Mouse (Mus musculus) layer of hippocampus, postnatal 25 days (tissue): ENCODE data around the gene Khdc4. TPM values are rescaled to one million over a fixed set of nuclear protein-coding genes. Genes with fewer than 3 reads are reported as not detected.
A peak's percentile ranks its signal among the peaks of the same experiment; 100 is the strongest.
"Not testable (repeated sequence)": the region's sequence is repeated elsewhere in the genome, so short reads cannot be mapped to it uniquely, and the experiment has no call there.

Source experiments
- DNase-seq, 2 experiments: peaks; one replicate each; pipeline ENCODE4 v3.0.0; 2022; ENCODE audit warnings: mixed read lengths in 2 of 2, low spot score in 1 of 2; ENCODE audit errors: extremely low spot score in 1 of 2
- total RNA-seq, 2 experiments: library from RNA; stranded (reverse); gene quantifications; 2 replicates each; pipeline ENCODE4 v1.2.3; 2021

Khdc4 gene
- total RNA-seq, 2 experiments from 2014 or later, result 46.3 to 53.9 TPM

DNA sequence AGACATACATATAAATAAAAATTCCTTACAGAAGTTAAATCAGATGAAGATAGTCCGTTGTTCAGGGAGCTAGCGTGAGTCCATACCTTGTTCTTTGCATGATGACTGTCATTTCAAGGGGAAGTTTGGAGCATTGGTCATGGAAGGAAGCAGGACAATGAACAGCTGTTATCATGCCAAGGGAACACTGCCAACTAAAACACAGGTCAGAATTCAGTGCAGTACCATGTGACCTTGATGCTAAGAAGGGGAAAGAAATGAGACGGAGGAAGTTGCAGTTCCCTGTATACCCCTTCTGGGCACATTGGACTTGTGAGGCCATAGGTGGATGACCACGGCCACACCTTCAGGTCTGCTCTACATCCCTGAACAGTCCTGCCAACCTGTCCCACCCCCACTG lies 31.0 kb upstream of the Khdc4 start:
- no peak for DNase-seq

DNA sequence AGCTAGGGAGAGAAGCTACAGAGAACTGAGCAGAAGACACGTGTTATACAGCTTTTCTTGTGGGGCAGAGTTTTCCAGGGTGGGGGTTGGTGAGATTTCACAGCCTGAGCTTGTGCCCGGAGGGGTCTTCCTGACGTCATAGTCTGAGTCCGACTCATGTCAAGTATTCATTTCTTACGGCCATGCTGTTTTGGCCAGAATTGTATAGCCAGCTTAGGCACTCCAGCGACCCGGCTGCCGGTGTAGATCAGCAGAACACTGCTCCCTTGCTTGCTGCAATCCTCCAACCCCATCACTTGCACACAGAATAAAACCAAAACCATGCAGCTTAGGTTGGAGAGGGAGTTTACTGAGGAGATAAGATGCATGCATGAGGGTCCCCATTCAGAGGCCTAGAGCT lies 30.0 kb upstream of the Khdc4 start:
- DNase-seq, result no peak

DNA sequence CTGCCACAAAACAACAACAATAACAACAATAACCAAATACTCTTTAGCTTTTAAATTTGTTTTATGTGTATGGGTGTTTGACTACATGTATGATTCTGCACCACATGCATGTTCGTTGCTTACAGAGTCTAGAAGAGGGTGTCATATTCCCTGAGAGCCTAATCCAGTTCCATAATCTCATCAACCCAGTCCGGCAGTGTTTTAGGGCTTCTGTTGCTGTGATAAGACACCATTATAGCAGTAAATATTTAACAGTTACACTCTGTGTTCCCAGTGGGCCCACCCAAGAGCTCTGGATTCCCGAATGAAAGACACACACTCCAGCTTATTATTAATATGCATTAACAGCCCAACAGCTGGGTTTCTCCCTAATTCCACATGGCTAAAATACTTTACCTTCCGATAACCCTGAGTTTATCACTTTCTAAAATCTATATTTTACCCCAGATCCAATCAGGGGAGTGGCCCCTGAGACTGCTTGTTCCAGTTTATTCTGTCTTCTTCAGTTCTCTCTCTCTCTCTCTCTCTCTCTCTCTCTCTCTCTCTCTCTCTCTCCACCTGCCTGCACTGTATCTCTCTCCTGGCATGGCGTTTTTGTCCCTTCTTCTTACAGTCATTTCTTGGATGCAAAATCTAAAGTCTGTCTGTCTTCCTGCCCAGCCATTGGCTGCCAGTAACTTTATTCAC lies 27.0 kb upstream of the Khdc4 start:
- no peak for DNase-seq

DNA sequence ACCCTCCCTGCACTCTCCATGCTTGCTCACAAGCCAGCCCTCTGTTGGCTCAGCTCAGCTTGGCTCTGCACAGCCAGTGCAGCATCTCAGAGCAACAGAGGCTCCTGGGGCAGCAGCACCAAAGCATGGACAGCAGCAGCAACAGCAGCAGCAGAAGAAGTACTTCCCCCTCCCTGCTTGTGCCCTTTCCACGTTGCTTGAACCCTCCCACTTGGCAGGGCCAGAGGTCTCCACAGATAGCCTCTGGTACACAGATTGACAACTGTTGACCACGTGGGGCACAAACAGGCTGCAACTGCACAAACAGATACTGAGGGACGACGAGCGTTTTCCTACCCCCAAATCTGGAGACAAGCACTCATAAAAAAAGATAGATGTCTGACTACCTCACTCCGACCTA lies 25.8 kb upstream of the Khdc4 start:
- no peak for DNase-seq

DNA sequence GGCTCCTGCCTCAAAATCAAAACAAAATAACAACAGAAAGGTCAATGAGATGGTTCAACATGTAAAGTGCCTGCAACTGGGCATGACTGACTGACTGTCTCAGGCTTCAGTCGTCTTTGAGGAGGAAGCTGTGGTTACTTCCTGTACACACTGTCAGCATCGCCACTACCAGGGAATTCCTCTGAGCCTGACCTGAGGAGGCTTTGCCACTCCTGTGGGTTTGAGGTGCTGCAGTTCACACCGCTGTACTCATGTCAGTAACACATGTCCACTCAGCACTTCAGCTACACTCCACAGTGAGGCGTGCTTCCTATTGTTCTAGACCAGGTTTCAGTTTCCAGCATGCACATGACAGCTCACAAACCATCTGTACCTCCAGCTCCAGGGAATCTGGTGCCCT lies 21.5 kb upstream of the Khdc4 start:
- DNase-seq, result no peak

DNA sequence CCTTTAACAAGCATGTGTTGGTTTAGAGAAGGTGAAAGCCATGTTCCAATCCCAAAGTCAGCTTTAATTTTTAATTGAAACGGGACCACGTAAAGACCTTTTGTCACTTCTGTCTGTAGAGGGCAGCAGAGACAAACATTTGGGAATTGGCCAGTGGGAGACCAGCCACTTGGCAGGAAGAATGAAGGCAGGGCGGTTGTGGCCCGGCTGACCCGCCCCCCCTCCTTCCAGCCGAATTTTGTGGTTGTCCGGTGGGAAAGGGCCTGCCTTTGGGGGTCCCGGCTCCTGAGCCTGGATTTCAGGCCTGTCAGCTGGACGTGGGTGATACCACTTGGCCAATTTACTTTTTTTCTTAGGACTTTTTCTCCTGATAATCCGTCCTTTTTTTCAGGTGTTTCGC lies 8.2 kb upstream of the Khdc4 start:
- peak in 1 of 2 experiments; percentile 55 for DNase-seq

DNA sequence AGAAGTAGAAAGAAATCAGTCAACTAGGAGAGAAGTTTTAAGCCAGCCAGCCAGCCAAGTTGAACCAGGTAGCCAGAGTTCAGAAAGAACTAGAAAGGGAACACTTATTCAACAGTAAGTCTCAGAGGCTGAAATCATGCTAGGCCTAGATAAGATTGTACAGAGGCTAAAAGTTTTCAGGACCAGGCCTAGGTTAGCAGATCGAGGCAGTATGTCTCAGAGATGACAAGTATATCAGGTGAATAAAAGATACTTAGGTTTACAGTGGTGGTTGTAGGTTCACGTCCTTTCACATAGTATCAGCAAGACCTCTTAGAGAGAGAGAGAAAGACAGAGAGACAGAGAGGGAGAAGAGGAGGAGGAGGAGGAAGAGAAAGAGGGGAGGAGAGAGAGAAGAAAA lies 1.8 kb upstream of the Khdc4 start:
- DNase-seq, result no peak

DNA sequence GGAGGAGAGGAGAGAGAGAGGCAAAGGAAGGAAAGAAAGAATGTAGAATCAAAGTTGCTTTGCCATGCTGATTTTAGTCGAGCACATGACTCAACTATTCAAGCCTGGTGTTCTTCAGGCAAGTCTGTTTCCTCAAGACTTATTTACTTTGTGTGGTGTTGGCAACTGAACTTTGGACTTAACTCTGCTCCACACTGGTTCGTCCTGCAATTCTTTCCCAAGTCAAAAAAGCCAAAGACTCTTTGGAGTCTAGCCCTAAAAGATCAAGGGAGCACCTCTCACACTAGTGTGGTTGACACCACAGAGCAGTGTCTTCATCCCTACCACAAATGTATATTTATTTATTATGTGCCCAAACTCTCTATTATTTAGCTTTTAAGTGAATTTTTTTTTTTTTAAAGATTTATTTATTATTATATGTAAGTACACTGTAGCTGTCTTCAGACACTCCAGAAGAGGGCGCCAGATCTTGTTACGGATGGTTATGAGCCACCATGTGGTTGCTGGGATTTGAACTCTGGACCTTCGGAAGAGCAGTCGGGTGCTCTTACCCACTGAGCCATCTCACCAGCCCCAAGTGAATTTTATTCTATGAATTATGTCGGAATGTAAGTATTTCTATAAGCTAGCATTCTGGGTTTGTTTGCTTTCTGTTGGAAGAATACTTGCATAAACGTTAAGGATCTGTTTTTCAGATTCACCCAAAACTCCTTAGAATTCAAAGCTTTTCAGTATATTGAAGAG lies 1.2 kb upstream of the Khdc4 start:
- no peak for DNase-seq

DNA sequence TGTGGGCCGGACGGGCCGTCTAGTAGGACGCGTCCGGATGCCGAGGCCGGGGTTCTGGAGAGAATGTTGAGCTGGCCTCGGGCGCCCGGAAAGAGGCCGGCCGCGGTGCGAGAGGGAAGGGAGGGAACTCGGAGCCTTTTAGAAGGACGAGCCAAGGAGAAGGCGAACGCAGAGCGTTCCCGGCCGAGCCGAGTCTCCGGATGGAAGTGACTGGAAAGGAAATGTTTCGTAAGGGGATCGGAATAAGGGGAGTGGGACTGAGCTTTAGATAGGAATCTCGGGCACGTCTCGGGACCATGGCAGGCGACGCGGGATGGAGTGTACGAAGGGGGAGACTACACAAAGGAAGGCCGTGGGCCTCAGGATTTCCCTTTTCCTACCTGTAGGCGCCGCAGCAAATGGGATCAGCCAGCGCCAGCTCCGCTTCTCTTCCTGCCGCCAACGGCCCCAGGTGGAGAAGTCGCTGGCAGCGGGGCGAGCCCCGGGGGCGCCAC lies 402 bp downstream of the Khdc4 start:
- peak in 1 of 2 experiments; percentile 23 for DNase-seq

DNA sequence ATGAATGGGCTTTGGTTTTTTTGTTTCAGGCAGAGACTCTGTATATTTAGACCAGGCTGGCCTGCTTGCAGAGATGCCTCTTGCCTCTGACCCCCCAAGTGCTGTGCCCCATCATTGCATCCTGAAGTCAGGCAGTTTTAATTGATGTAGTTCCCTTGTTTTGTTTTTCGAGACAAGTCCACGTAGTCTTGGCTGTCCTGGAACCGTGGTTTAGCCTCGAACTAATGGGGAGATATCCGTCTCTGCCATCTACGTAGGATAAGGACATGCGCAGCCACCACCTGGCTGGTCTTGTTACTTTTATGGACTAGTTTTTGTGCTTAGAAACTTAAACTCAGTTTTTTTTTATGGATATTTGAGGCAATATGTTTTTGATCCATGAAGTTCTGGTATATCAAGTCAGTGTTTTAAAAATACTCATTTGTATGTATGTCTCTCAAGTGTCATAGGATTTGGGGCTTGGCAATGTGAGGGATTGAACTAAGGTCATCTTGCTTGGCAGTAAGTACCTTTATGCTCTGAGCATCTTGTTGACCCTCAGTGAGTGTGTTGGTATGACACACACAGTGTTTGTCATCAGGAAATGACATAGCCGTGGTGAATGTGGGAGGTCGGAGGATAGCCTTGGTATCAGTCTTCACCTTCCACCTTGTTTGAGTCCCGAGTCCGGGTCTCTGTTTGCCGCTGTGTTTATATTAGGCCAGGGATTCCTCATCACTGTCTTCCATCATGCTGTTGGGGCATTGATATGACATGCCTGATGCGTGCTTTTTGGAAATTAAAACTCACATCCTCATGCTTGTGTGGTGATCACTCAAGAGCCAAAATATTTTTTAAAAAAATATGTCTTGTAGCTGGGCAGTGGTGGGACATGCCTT lies 1.4 kb downstream of the Khdc4 start:
- DNase-seq, result no peak

DNA sequence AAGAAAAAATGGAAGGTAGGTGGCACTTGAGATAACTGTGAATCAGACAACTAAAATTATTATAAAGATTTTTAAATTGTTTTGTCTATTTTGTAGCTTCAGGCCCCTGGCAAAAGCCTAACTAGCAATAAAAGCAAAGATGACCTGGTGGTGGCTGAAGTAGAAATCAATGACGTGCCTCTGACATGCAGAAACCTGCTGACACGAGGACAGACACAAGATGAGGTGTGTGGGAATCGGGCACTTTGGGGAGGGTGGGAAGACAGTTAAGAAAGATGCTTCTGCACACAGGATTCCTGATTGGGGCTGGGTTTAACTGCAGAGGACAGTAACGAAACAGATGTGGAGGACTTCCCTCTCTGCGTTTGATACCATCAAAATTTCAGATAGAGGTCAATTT lies 3.5 kb downstream of the Khdc4 start:
- DNase-seq, result no peak

DNA sequence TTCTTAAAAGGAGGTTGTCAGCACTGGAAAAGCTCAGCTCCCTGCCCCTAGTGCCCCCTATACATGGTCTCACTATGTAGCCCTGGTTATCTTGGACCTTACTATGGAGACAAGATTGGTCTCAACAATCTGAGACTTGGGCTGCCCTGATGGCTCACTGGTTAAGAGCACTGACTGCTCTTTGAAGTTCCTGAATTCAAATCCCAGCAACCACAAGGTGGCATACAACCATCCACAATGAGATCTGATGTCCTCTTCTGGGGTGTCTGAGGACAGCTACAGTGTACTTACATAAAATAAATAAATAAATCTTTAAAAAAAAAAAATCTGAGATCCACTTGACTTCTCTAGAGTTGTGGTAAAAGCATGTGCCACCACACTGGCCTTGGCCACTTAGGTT lies 9.9 kb downstream of the Khdc4 start:
- DNase-seq, result no peak

DNA sequence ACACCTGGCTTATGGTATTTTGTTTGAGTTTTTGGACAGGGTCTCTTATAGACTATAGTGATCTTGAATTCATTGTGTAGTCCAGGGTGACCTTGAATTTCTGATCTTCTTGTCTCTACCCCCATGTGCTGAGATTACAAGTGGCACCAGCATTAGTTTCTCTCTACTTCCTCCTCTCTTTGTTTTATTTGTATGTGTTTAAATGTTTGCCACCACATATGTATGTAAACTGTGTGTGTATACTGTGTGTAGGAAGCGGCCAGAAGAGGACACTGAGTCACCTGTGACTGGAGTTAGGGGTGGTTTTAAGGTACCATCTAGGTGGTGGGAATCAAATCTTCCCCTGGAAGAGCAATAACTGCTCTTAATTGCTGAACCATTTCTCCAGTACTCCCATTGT lies 12.4 kb downstream of the Khdc4 start:
- DNase-seq, result no peak

DNA sequence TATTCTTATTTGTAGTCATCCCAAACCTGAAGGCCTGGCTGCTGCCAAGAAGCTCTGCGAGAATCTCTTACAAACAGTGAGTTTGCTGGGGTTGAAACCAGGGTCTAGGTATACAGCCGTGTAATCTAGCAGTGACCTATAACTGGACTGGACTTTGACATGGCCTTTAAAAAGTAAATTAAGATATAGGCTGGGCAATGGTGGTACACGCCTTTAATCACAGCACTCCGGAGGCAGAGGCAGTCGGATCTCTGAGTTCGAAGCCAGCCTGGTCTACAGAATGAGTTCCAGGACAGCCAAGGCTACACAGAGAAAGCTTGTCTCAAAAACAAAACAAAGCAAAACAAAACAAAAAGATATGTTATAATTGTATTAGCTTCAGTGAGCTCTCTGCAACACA lies 13.2 kb downstream of the Khdc4 start:
- DNase-seq, result no peak

DNA sequence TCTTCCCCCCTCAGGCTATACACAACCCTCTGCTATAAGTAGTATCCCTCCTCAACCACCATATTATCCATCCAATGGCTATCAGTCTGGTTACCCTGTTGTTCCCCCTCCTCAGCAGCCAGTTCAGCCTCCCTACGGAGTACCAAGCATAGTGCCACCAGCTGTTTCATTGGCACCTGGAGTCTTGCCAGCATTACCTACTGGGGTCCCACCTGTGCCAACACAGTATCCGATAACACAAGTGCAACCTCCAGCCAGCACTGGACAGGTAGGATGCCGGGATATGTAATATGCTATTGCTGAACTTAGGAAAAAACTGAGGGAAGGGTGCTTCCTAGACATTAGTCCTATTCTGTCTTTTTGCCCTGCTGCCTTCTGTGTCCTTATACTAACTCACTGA lies 14.6 kb downstream of the Khdc4 start:
- DNase-seq, result no peak

DNA sequence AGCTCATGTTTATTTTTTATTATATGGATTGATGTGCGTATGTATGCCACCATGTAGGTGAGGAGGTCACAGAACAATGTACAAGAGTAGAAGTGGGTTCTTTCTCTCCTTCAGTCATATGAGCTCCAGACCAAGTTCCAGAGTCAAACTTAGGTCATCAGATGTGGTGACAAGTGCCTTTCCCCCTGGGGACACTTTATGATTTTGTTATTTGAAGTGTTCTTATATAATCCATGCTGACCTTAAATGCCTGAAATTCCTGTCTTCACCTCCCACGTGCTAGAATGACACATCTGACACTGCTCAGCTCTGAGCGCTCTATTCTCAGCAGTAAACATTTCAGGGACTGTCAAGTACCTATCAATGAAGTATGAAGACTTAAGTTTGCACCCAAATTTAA lies 15.6 kb downstream of the Khdc4 start:
- DNase-seq, result no peak

DNA sequence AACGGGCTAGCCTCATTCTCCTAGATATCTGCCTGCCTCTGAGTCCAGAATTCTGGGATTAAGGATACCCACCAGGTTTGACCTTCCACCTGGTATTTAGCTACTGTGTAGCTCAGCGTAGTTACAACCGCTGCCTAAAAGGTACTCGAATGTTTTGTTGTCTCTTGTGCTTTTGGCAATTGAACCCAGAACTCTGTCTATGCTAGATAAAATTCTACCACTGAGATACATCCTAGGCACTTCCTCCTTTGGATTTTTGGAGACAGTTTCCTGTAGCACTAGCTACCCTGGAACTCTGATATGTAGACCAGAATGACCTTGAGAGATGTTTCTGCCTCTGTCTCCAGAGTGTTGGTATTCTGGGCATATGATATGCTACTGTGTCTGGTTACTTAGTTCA lies 28.1 kb downstream of the Khdc4 start:
- no peak for DNase-seq

DNA sequence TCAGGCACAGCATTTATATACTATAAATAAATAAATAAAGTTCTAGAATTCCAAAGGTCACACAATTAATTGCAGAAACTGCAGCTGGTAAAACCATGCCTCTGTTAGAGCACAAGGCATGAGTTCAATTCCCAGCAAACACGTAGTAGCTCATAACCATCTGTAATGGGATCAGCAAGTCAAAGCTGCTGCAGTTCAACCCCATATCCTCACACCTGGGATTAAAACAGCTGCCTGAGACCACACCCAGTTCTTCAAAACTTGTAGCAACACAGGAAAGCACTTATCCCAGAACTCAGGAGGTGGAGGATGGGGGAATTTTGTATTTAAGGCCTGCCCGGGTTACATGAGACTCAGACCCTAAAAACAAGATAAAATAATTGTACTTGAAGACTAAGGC lies 29.1 kb downstream of the Khdc4 start:
- DNase-seq, result no peak

DNA sequence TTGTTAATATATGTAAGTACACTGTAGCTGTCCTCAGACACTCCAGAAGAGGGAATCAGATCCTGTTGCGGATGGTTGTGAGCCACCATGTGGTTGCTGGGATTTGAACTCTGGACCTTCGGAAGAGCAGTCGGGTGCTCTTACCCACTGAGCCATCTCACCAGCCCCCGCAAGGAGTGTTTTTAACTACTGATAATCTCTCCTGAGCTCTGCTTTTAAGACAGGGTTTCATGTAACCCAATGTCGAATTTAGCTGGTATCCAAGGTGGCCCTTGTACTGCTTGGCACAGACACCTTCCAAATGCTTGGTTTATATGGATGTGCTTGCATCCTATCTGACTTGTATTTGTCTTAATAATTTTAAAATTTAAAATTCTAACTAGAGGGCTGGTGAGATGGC lies 30.1 kb downstream of the Khdc4 start:
- DNase-seq, result not testable (repeated sequence)

DNA sequence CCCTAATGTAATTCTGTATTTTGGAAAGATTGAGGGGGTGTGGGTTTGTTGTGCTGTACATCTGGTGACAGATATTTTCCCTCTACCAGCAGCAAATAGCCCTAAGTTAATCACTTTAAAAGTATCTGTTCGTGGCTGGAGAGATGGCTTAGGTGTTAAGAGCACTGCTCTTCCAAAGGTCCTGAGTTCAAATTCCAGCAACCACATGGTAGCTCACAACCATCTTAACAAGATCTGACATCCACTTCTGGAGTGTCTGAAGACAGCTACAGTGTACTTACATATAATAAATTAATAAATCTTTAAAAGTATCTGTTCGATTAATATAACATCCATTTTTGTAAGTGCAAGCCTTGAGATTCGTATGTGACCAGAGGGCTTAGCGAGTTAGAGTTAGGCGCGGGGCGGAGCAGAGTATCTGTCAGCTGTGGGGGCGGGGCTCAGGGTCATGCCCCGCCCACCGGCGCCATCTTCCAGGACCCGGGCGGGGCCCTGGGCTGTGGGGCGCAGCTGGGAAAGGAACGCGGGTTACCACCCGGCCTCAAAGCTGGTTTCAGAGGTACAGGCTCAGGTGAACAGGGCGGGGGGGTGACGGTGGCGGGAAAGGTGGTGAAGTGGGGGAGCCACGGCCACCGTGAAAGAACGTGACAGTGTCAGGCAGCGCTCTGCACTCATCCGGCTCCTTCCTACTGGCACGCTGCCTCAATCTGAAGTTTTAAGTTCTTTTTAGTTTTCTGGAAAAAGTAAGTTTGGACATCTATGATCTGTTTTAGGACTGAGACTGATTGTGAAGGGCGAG lies 31.0 kb downstream of the Khdc4 start, which contains the start of gene Rit1:
Gene Rit1, plus strand, starts transcription at position 440 of the 799 bp plus-strand sequence.
- DNase-seq, result peak; percentile 62 to 74
